Mouse (Mus musculus) CH12.LX (cell line): ENCODE measurements around the gene Treml2. TPM values are rescaled to one million over a fixed set of nuclear protein-coding genes. Genes with fewer than 3 reads are reported as not detected.

Experiments
- DNase-seq: peaks from one replicate; pipeline ENCODE4 v3.0.0-alpha.2; 2013; ENCODE audit errors: extremely low read depth
- H3K27ac ChIP-seq: 2 replicates; pipeline ENCODE4 v1.5.1; 2012; ENCODE audit warnings: low read depth, mild to moderate bottlenecking, control low read depth, moderate library complexity; ENCODE audit not compliant: insufficient read depth
- H3K27me3 ChIP-seq: replicated peaks from 2 replicates; pipeline ENCODE3; 2012; ENCODE audit warnings: inconsistent platforms
- H3K36me3 ChIP-seq, 2 experiments: replicated peaks in 1 of 2; 2 replicates each; pipeline versions ENCODE3 to v1.6.1; 2012; ENCODE audit warnings: inconsistent platforms in 1 of 2, low read length in 1 of 2, mild to moderate bottlenecking in 1 of 2, mixed read lengths in 1 of 2, moderate library complexity in 1 of 2; ENCODE audit not compliant: control insufficient read depth in 1 of 2, insufficient read depth in 1 of 2
- H3K4me1 ChIP-seq, 2 experiments: 2 replicates each; pipeline ENCODE4 v1.6.1; 2012; ENCODE audit warnings: inconsistent platforms in 1 of 2, moderate library complexity in 1 of 2; ENCODE audit not compliant: insufficient read depth in 2 of 2, control insufficient read depth in 1 of 2
- H3K4me2 ChIP-seq: 2 replicates; pipeline ENCODE4 v1.6.1; 2012; ENCODE audit warnings: low read depth, mild to moderate bottlenecking, control low read depth; ENCODE audit not compliant: poor library complexity, insufficient read depth, severe bottlenecking
- H3K4me3 ChIP-seq, 3 experiments: fragments of 150-350 bp in 1 of 3; sonication (generic) in 1 of 3; replicated peaks in 1 of 3; 2 replicates each; pipeline versions ENCODE3 to v1.5.1; 2011 to 2012; ENCODE audit warnings: low read depth in 2 of 3, low read length in 2 of 3, mild to moderate bottlenecking in 2 of 3, moderate library complexity in 2 of 3, control low read depth in 1 of 3, improper control_type of control experiment in 1 of 3, inconsistent platforms in 1 of 3, mixed read lengths in 1 of 3; ENCODE audit not compliant: poor library complexity in 1 of 3
- H3K79me2 ChIP-seq: replicated peaks from 2 replicates; pipeline ENCODE4 v1.6.1; 2012; ENCODE audit warnings: mild to moderate bottlenecking, moderate library complexity; ENCODE audit not compliant: control insufficient read depth, poor library complexity, insufficient read depth, severe bottlenecking; ENCODE audit errors: extremely low read depth
- H3K9ac ChIP-seq: 2 replicates; pipeline ENCODE4 v1.6.1; 2012; ENCODE audit warnings: low read depth, mild to moderate bottlenecking, control low read depth, moderate library complexity; ENCODE audit not compliant: insufficient read depth
- H3K9me3 ChIP-seq: replicated peaks from 2 replicates; pipeline ENCODE3; 2012; ENCODE audit warnings: low read length, inconsistent platforms, mixed read lengths
- CHD2 ChIP-seq: IDR thresholded peaks from 2 replicates; pipeline ENCODE4 v1.6.1; 2011; ENCODE audit warnings: low read length, improper control_type of control experiment
- E2F4 ChIP-seq: IDR thresholded peaks from 2 replicates; pipeline ENCODE4 v1.6.1; 2011; ENCODE audit warnings: low read depth, low read length, improper control_type of control experiment; ENCODE audit not compliant: insufficient replicate concordance
- ELF1 ChIP-seq: IDR thresholded peaks from 2 replicates; pipeline ENCODE4 v1.6.1; 2014; ENCODE audit warnings: low read depth, mild to moderate bottlenecking, inconsistent platforms, low read length, improper control_type of control experiment
- EP300 ChIP-seq: IDR thresholded peaks from 2 replicates; pipeline ENCODE4 v1.6.1; 2011; ENCODE audit warnings: low read length, improper control_type of control experiment
- ETS1 ChIP-seq: conservative IDR thresholded peaks from 2 replicates; pipeline ENCODE4 v1.6.1; 2012; ENCODE audit warnings: low read depth, mild to moderate bottlenecking, inconsistent platforms, low read length, improper control_type of control experiment, moderate library complexity
- HCFC1 ChIP-seq: IDR thresholded peaks from 2 replicates; pipeline ENCODE4 v1.6.1; 2012; ENCODE audit warnings: low read depth, mild to moderate bottlenecking, inconsistent platforms, low read length, improper control_type of control experiment
- IRF4 ChIP-seq: IDR thresholded peaks from 2 replicates; pipeline ENCODE4 v1.6.1; 2014; ENCODE audit warnings: low read depth, mild to moderate bottlenecking, inconsistent platforms, low read length, improper control_type of control experiment
- JUND ChIP-seq: conservative IDR thresholded peaks from 2 replicates; pipeline ENCODE4 v1.6.1; 2011; ENCODE audit warnings: low read depth, low read length, improper control_type of control experiment
- KAT2A ChIP-seq: IDR thresholded peaks from 2 replicates; pipeline ENCODE4 v1.6.1; 2012; ENCODE audit warnings: low read length, improper control_type of control experiment, inconsistent platforms; ENCODE audit not compliant: insufficient replicate concordance
- MAX ChIP-seq: IDR thresholded peaks from 2 replicates; pipeline ENCODE4 v1.6.1; 2011; ENCODE audit warnings: low read length, improper control_type of control experiment
- MXI1 ChIP-seq: IDR thresholded peaks from 2 replicates; pipeline ENCODE4 v1.6.1; 2011; ENCODE audit warnings: mild to moderate bottlenecking, low read depth, low read length, improper control_type of control experiment
- NELFE ChIP-seq: IDR thresholded peaks from 2 replicates; pipeline ENCODE4 v1.6.1; 2011; ENCODE audit warnings: low read depth, low read length, improper control_type of control experiment
- UBTF ChIP-seq: IDR thresholded peaks from 2 replicates; pipeline ENCODE4 v1.6.1; 2012; ENCODE audit warnings: low read depth, mild to moderate bottlenecking, inconsistent platforms, low read length, improper control_type of control experiment, moderate library complexity
- USF1 ChIP-seq: IDR thresholded peaks from 2 replicates; pipeline ENCODE4 v1.6.1; 2014; ENCODE audit warnings: low read depth, mild to moderate bottlenecking, inconsistent platforms, low read length, improper control_type of control experiment
- ZC3H11A ChIP-seq: IDR thresholded peaks from 2 replicates; pipeline ENCODE4 v1.6.1; 2012; ENCODE audit warnings: low read depth, mild to moderate bottlenecking, inconsistent platforms, low read length, improper control_type of control experiment
- ZKSCAN1 ChIP-seq: IDR thresholded peaks from 2 replicates; pipeline ENCODE4 v1.6.1; 2012; ENCODE audit warnings: low read depth, inconsistent platforms, low read length, improper control_type of control experiment, borderline replicate concordance
- ZNF384 ChIP-seq: IDR thresholded peaks from 2 replicates; pipeline ENCODE4 v1.6.1; 2012; ENCODE audit warnings: low read depth, low read length, improper control_type of control experiment, inconsistent platforms
- dilution Hi-C: fragments of 300-500 bp; cut with MboI; formaldehyde crosslinking; loops from 2 replicates; pipeline ENCODE4 v1.14.3; 2020; ENCODE audit warnings: low sequenced_read_pairs; ENCODE audit not compliant: extremely low pct_unique_long_range_greater_than_20kb, extremely low pct_ligation_motif_present
- in situ Hi-C: fragments of 300-500 bp; cut with MboI; formaldehyde crosslinking; loops from 3 replicates; pipeline ENCODE4 v1.14.3; 2019; ENCODE audit warnings: low sequenced_read_pairs, low pct_ligation_motif_present, low pct_unique_long_range_greater_than_20kb, mixed read lengths
- polyA plus RNA-seq: library from polyadenylated mRNA; unstranded; fragments of >175 nt; gene quantifications from 2 replicates; pipeline ENCODE4 v1.2.1, GENCODE M21; 2012; ENCODE audit warnings: low read depth; ENCODE audit not compliant: insufficient read length
- total RNA-seq, 2 experiments: library from RNA; depleted of rRNA; stranded (reverse); fragments of 300-350 nt in 1 of 2; fragments of >200 nt in 1 of 2; gene quantifications; 2 replicates each; pipeline ENCODE4 v1.2.3; 2012 to 2014

Treml2 gene
- total and polyA plus RNA-seq, 3 experiments: 1.3 to 10.2 (median 5.5) TPM

DNA sequence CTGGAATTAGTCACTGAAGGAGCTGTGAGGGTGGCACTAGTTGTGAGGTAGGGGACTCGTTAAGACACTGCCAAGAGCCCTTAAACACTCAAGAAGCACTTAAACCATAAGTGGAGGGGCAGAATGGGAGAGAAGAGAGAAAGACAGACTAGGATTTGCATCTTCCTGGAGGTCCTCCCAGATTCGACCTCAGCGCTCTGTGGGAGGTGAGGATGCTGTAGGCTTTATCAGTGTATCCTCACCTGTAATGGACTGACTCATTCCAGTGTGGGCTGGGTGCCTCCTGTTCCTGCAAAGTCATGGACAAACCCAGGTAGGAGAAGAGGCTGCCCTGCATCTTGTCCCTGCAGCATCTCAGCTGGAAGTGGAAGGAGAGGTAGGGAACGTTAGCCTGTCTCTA lies 47.5 kb downstream of the Treml2 start:
- H3K4me3 ChIP-seq: no peak overlapping the region

DNA sequence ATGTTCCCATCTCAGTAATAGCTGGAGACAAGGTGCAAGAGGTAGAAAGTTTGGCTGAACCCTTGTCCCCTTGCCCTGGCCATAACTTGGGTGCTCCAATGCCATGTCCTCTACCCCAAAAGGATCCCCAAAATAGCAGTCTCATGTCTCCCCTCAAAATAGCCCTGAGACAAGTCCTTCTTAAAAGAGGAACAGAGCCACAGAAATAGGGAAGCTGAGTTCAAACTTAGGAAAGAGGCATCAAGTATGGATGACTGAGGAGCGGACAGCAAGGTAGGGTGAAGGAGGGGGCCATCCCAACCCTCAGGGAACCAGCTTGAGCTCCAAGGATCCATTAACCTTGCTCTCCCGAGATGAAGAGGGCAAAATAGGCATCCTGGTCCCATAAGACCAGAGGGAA lies 48.0 kb downstream of the Treml2 start:
- dilution Hi-C loops: no loop called here
- no peaks in the 10 kb centered on the region for H3K9me3 ChIP-seq
- DNase-seq: no peak
- TF ChIP-seq ELF1 (no peak), ETS1 (no peak)
- TF ChIP-seq, all 38 proteins: peak for 0
- Histone ChIP-seq H3K36me3 (no peaks in the 10 kb centered on the region), H3K4me2 (no peak overlapping the region), H3K79me2 (no peaks in the 10 kb centered on the region), H3K9ac (no peak overlapping the region), H3K4me3 (no peak overlapping the region), H3K27me3 (peaks cover 2% of the 10 kb centered on the region), H3K4me1 (peaks cover 0 to 20% of the 10 kb centered on the region in 2 experiments; a peak in 2 of 4 replicates), H3K27ac (no peak overlapping the region)
- in situ Hi-C loops: no loop called here

More for the DNA sequence above, 47.5 kb downstream of the Treml2 start:
- no peak for DNase-seq
- TF ChIP-seq ELF1 (no peak), JUND (no peak), KAT2A (no peak), HCFC1 (no peak), E2F4 (no peak), CHD2 (no peak), USF1 (no peak), MXI1 (no peak), ZNF384 (no peak), EP300 (no peak), ZKSCAN1 (no peak), NELFE (no peak), UBTF (no peak), IRF4 (no peak), ETS1 (no peak), MAX (no peak), ZC3H11A (no peak)
- TF ChIP-seq, all 38 proteins: peak for 0
- Histone ChIP-seq H3K27me3 (peaks cover 2% of the 10 kb centered on the region), H3K4me1 (peaks cover 0 to 20% of the 10 kb centered on the region in 2 experiments; a peak in 2 of 4 replicates), H3K9ac (no peak overlapping the region), H3K9me3 (no peaks in the 10 kb centered on the region), H3K79me2 (no peaks in the 10 kb centered on the region), H3K36me3 (no peaks in the 10 kb centered on the region), H3K4me2 (no peak overlapping the region), H3K27ac (no peak overlapping the region)
- dilution Hi-C loops: no loop called here
- in situ Hi-C loops: no loop called here
